Mouse (Mus musculus) T-cell, adult 2 months (primary cell): ENCODE results near the gene Sf3a2.
A peak's percentile ranks its signal among the peaks of the same experiment; 100 is the strongest.

Experiments used
- DNase-seq: peaks from one replicate; pipeline ENCODE4 v3.0.0; 2022; ENCODE audit warnings: low spot score

The Sf3a2 gene

DNA sequence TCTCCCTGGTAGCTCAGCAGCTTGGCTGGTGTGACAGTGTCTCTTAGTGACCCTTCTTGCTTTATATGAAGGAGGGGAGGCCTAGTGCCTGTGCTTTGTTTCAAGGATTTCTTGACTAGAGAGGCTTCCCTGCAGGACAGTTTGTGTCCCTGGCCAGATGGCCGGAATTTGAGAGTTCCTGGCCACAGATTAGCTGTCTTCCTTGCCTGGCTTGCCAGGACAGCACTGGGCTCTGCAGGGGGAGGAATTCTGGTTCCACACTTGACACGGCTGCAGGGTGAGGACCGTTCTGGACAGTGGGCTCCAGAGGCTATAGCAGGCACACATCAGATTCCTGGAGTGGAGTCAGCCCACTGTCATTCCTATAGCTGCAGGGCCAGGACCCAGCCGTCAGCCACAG lies 22.3 kb upstream of the Sf3a2 start:
- no peak for DNase-seq

DNA sequence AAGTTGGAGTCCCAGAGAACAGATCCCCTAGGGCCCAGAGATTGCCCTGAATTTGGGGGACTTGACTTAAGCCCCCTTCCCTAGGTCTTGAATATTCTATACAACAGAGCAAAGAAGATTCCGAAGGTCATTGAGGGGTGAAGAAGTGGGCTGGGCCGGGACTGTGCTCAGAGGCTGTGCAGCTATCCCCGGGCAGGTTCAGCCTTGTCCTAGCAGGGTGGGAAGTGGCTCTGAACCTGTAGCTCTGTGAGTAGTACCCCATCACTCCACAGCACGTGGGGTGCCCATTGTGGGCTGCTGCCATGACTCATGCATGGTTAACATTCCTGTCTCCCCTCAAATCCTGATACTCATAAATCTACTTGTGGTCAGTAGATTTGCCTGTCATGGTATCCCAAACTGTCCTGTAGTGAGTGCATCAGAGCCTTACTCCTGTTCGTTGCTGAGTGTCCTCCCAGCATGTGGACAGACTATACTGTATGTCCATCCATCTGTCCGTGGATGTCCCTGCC lies 21.6 kb upstream of the Sf3a2 start:
- DNase-seq = no peak

DNA sequence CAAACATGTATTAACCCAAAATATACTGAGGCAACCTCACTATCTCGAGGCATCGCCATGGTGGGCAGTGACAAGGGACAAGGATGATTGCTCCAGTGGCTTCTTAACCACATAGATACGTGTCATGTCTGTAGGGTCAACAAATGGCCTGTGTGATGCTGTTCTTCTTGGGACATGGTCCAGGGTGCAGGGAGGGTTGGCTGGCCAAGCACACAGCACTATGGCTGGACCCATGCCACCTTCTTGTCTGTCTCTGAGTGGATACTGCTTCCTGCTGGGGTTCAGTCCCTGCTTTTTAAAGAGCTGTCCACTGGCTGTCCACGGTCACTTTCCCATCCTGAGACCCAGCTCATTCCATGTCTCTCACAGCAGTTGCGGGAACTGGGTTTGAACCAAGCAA lies 20.9 kb upstream of the Sf3a2 start:
- no peak for DNase-seq

DNA sequence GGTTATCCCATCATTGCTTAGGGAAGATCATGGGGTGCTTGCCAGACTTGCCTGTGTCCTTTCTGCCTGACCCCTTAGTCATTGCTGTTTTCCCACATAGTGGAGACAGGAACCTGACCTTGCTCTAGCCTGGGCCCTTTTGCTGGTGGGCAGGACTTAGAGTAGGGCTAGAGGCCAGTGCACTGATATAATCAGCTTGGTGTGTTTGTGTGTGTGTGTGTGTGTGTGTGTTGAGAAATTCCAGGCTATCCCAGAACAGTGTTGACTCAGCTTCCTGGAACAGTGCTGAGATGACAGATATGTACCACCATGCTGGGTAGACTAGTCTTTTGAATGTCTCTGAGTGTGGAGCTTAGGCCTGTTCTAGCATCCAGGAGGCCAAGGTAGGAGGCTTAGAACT lies 18.4 kb upstream of the Sf3a2 start:
- no peak for DNase-seq

DNA sequence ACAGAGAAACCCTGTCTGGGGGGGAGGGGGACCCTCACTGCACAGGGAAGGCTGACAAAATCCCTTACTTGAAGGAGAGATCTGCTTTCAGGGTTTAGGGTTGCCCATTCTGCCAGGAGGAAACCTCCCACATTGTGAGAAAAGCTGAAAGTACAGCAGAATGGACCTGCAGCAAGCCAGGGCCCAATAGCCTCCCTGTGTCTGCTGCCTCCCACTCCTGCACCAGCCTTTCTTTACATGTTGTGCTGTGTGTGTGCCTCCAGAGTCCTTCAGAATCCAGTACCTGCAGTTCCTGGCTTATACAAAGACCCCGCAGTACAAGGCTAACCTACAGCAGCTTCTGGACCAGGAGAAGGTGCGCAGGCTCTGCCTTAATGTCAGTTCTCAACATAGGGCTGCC lies 13.7 kb upstream of the Sf3a2 start:
- no peak for DNase-seq

DNA sequence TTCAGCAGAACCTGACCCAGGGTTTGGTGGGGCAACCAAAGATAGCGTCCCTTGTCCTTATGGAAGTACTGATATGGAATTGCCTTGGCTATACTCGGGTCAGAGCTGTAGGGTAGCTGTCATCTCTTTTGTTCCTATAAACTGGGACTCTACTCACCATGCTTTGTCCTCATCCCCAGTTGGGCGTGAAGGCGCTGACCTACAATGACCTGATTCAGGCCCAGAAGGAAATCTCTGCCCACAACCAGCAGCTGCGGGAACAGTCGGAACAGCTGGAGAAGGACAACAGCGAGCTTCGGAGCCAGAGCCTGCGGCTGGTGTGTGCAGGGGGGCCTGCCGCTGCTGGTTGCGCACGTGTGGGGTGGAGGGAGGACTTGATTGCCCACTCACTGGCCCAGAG lies 13.1 kb upstream of the Sf3a2 start:
- DNase-seq = no peak

DNA sequence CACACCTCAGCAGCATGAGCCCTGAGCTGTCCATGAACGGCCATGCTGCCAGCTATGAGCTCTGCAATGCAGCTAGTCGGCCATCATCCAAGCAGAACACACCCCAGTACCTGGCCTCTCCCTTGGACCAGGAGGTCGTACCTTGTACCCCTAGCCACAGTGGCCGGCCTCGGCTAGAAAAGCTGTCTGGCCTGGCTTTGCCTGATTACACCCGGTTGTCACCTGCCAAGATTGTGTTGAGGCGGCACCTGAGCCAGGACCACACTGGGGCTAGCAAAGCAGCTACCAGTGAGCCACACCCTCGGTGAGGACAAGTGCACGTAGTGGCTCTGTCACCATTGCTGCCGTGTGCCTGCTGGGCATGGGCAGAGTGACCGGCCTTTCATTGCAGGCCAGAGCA lies 12.0 kb upstream of the Sf3a2 start:
- DNase-seq = no peak

DNA sequence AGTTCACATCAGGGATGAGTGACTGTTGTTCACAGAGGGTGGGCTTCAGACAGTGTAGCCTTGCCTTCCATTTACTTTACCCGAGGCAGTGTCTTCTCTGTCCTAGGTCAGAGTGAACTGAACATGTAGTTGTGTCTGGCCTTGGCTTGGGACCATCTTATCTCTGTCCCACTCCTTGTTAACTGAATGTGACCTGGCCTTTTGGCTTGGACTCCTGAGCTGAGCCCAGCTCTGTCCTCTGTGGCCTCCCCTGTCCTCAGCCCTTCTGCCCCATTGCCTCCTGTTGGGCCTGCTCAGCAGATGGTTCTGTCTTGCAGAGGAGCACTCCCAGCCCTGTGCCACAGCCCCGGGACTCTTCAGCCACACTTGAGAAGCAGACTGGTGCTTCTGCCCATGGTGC lies 10.5 kb upstream of the Sf3a2 start:
- DNase-seq = no peak

DNA sequence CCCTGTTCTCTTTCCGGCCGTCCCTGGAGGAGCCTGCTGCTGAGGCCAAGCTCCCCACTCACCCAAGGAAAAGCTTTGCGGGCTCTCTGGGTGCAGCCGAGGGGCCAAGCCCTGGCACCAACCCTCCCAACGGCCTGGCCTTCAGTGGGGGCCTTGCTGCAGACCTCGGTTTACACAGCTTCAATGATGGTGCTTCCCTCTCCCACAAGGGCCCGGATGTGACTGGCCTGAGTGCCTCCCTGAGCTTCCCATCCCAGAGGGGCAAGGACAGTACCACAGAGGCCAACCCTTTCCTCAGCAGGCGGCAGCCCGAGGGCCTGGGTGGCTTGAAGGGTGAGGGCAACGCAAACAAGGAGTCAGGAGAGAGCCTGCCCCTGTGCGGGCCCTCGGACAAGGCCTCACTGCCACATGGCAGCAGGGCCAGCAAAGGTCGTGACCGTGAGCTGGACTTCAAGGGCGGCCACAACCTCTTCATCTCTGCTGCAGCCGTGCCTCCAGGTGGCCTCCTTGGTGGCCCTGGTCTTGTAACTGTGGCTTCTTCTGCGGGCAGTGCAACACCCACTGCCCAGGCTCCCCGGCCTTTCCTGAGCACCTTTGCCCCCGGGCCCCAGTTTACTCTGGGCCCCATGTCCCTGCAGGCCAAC lies 7.1 kb upstream of the Sf3a2 start:
- DNase-seq = no peak

DNA sequence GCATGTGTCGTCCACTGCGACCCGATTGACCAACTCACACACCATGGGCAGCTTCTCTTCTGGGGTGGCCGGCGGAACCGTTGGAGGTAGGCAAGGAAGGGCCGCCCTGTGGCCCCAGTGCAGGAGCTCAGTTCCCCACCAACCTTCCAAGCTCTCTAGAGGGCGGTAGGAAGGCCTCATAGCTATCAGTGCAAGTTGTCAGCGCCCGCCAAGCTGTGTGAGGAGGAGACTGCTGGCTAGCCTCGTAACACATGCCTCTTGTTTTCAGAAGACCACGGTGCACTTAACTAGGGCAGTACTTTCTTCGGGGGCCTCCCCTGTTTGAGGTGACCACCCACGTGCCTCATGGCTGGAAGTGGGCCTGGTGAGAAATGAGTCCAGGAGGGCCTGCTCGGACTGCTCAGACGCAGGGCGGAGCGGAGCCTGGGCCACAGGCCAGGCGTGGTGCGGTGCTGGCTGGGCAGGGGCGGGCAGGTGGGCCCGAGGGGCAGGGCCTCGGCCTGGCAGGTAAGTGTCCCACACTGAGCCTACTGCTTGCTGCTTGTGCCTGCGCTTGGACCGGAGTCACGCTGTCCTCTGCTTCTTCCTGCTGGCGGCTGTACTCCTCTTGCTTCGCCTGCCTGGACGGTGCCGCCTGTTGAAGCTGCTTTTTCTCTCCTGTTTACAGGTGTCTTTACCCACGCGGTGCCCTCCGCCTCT lies 6.4 kb upstream of the Sf3a2 start:
- DNase-seq = no peak

DNA sequence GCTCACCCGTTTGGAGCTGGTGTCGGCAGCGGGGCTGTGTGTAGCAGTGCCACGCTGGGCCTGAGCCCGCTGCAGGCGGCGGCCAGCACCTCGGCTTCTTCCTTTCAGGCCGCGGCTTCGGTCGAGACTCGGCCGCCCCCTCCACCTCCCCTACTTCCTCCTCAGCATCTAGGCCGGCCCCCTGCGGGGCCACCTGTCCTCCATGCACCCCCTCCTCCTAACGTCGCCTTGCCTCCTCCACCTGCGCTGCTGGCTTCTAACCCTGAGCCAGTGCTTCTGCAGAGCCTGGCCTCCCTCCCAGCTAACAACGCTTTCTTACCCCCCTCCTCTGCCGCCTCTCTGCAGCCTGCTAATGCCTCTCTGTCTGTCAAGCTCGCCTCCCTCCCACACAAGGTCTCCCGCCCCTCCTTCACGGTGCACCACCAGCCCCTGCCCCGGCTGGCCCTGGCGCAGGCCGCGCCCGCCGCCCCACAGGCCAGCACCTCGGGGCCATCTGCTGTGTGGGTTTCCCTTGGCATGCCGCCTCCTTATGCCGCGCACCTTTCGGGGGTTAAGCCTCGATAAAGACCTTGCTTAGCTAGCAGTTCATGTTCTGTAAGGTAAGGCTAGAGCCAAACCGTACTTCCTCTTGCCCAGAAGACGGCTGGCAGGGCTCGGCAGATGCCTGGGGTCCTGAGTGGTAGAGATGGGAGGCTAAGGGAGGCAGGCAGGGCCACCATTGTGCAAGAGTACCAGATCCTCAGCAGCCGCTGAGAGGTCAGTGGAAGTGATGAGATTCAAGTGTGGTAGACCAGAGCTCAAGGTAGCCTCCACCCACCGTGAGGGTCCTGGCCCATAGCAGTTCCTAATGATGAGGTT lies 5.6 kb upstream of the Sf3a2 start:
- peak; percentile 15 for DNase-seq

DNA sequence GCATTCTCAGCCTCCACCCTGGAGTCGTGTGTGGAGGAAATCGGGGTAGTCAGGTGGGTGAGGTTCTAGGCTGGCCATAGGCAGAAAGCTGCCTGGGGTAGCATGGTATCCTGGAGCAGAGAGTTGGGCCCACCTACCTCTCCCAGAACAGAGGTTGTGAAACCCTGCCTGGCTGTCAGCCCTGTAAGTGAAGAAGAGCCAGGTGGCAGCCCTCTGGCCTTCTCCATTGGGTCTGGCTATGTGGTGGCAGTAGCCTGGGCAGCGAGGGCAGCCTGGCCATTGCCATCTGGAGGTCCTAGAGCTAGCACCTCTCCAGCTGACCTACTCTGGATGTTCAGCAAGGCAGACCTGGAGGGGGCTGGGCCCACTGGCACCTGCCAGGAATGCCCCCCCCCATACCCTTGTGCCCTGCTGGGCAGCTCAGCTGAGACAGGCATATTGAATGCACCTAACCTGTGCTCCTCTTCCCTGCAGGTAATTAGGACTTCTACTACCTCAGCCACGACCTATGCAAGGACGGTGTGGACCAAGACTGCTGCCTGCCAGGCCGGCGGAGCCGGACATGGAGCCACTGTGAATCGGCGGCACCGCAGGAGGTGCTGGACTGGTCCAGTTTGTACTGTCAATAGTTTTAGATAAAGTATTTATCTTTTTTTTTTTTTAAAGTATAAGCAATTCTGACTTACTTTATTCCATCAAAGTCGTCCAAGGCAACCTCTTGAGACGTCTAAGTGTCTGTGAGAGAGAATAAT lies 4.8 kb upstream of the Sf3a2 start:
- no peak for DNase-seq

DNA sequence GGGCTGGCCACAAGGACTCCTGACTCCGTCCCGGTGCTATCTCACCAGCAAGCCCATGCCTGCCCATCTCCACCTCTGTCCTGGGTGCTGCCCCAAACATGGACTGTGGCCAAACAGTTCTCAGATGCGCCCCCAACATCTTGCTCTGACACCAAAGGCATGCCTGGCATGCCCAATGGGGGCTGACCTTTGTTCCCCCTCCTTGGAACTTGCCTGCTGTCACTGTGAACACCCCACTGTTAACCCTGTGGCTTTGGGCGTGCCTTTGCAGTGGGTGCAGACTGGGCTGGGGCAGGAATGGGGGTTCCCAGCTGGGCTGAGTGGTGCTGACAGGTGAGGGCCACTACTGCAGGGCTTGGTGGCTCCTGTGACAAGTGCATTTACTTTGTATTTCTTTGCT lies 4.2 kb upstream of the Sf3a2 start:
- DNase-seq = no peak

DNA sequence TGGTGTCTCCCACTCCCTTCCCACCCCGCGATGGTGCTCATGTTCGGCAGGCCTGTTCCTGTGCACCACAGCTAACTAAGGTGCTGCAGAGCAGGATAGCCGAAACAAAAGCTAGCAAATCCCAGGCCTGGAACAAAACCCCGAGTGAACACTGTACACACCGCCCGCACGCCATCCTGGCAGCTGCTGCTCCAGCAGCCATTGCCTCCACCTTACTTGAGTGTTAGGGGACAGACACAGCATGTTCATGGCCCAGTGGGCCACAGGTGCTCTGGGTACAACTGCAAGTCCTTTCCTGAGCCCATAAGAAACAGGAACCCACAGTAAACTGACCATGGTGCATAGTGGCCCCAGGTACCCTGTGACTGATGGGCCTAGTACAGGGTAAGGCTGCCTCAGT lies 3.2 kb upstream of the Sf3a2 start:
- no peak for DNase-seq

DNA sequence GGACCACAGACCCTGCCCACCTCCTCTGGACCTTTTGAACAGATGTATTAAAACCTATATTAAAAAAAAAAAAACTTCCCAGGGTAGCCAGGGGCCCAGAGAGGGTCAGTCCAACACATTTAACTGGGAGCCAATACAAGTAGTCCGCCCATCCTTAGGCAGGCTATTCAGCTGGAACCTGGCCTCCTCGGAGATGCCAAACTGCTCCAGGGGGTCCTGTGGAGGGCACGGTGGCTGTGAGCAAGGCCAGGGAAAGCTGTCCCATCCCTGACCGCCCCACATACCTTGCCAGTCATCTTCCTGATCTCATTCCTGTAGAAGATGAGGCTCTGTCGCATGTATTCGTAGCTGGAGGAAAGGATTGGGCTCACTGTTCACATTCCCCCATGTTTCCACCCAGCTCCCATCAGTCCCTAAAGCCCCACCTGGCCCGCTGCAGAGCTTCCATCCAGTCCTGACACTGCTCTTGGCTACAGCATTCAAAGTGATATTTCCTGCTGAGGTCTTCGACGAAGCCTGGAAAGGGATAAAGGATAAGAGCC lies 1.6 kb upstream of the Sf3a2 start:
- no peak for DNase-seq

DNA sequence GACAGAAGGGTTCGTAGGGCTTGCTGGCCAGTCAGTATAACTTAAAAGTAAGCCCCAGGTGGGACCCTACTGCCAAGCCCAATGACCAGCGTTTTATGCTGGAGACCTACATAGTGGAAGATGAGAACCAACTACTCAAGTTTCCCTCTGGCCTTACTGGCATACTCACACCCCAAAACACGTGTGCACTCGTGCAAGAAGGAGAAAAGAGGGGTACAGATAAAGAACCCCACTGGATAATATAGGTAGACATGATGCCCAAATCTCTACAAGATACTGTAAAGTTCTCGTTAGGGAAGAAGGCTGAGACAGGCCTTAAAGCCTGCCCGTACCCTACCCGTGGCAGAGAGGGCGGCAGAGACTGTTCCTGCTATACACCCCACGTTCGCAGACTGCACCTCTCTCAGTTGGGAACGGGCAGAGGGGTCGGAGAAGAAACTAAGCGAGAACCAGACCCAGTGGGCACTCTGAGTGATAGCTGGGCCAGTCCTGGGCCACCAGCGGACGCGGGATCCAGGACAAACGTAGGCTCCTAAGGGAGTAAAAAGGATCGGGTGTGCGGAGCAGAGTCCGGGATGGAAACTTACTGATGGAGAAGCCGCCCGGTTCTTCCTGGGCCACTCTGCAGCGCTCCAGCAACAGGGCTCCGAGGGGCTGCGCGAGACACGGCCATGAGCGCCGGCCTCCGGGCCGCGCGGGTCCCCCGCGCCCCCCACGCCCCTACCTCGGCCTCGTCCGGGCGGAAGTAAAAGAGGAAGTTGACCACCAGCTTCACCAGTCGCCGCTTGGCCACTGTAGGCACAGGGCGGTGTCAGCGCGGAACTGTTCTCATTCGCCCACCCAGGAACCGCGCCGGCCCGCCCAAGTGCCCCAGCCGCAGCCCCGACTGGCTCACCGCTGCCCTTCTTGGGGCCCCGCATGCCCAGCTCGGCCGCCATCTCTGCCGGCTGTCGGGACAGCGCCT lies 530 bp upstream of the Sf3a2 start:
- no peak for DNase-seq

DNA sequence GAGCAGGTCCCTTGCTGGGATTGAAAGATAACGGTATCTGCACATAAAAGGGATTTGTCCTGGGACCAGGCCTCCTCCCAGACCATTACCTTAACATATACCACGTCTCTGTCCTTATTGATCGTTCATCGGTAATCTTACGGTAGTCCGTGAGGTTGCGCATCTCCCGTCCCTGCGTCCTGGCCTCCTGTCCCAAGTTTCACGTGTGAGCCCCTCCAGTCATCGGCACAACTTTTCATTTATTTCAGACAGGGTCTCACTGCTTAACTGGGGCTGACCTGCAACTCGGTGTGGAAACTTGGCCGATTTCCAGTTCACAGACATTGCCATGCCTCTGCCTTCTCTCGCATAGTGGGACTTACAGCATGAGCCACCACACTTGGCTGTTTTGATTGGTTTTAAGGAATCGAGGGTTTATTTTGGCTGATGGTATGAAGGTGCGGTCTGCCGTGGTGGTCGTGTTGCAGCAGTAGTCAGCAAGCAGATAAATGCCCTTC lies 1.1 kb downstream of the Sf3a2 start:
- no peak for DNase-seq

DNA sequence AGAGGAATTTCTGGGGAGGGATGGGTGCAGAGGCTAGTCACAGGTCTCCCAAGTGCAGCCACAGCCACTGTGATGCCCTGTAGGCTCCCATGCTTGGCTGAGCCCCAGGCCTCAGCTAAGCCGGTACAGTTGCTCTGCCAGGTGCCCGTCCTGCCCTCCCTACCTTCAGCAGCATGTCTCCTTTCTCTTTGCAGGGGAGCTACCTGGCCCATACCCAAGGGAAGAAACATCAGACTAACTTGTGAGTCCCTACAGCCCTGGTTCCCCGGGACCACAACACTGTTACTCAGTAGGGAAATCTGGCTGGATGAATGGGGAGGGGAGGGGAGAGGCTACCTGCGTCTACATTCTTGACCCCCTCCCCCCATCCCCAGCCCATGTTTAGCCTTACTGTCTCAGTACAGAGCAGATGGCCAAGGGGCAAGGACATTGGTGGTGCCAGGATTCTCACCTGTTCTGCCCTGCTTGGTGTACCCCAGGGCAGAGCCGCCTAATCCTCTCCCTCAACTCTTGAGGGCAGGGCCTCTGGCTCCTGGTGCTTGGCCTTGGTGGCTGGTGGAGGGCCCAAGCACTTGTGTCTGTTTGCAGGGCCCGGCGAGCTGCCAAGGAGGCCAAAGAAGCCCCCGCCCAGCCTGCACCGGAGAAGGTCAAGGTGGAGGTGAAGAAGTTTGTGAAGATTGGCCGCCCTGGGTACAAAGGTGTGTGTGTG lies 4.4 kb downstream of the Sf3a2 start:
- DNase-seq = no peak

DNA sequence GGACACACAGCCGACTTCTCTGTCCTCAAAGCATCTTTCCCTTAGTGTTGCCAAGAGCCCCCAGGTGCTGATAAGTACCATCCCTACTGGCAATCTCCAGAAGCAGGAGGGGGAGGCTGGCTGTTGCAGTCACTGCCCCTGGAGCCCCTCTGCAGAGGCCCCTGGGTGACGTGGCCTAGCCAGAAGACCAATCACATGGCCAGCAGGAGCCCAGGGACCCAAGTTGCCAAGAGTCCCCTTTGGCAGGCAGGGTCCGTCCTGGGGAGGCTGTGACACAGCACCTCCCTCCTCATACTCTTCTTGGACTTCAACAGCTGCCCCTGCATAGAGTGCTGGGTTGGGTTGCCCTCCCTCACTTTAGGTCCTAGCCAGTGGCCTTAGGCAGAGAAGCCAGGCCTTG lies 5.0 kb downstream of the Sf3a2 start:
- DNase-seq = no peak

DNA sequence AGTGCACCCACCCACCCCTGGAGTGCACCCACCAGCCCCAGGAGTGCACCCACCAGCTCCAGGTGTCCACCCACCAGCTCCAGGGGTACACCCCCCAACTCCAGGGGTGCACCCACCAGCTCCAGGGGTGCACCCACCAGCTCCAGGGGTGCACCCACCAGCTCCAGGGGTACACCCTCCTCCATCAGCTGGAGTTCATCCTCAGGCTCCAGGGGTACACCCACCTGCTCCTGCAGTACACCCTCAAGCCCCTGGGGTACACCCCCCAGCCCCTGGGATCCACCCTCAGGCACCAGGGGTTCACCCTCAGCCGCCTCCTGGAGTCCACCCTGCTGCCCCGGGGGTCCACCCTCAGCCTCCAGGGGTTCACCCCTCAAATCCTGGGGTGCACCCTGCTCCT lies 6.3 kb downstream of the Sf3a2 start:
- no peak for DNase-seq
